Mouse (Mus musculus): ENCODE measurements around the gene Ackr2.

The Ackr2 gene

GRCm38 (mm10) chr9:121898245-121898644 lies at the start of gene Ackr2:
Gene Ackr2 (plus strand): TSS chr9:121898355.
- DNase-seq: peak; percentile 0

DNA sequence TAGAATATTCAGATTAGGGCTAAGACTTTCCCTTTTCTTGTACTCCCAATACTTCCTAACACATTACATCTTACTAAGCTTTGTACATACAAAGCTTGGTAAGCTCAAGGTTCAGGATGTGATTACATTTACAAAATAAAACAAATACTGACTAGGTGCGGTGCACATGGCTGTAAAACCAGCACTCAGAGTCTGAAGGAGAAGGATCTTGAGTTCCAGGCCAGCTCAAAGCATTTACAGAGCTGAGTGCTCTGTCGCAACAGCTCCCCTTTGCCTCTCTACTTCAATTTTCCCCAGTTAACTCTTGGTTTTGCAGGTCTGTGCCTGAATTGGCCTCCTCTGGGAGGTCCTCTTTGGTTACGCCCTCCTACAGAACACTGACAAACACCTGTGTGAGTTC lies 43.9 kb upstream of the Ackr2 start:
- DNase-seq: no peak

DNA sequence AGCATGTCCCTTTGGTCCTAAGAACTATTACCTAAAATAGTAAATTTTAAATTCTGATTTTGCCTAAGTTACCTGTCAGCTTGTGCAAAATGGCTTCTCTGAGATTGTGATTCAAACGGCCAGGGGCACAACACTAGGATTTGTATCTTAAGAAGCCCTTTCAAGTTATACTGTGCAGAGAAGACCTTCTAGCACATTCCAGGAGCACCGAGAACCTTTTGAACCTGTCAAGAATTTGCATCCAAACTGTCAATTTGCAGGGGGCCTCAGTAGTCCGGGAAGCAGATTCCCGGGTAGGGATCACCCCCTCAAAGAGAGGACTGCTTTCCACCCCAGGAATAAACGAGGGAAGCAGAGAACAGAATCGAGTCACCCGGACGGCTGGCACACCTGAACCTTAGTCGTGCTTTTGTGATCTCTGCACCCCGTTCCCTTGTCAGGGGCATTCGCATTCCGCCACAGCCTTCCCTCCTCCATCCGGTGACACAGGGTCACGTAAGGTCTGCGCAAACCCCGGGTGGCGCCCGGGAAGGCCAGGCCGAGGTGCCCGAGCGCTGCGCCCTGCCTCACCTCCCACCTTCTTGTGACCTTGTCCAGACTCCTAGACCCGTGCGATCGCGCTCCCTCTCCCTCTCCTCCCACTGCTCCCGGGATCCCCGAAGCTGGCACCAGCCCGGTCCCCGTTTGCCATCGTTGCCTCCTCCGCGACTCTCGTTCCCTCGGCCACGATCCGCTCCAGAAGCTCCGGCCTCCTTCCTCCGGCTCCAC lies 41.3 kb upstream of the Ackr2 start:
- DNase-seq: no peak

- DNase-seq: peak; percentile 98
These were observed 40.5 kb upstream of the Ackr2 start for GRCm38 (mm10) chr9:121857474-121858152.

DNA sequence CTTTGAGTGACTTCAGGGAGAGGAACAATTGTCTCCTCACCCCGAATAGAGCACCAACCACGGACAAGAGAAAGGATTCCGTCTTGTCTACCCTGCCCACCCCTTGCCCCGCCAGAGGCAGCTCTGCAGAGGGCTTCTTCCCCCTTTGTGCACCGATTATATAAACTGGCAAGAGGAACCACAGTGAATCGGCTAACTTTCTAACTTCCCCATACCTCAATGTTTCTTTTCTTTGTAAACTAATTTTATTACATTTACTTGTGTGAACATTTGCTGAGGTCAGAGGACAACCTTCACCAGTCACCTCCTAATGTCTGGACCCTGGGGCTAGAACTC lies 40.0 kb upstream of the Ackr2 start, which contains the start of gene Higd1a:
Gene Higd1a, minus strand, starts transcription at position 210 of the 336 bp plus-strand sequence.
- DNase-seq: no peak

DNA sequence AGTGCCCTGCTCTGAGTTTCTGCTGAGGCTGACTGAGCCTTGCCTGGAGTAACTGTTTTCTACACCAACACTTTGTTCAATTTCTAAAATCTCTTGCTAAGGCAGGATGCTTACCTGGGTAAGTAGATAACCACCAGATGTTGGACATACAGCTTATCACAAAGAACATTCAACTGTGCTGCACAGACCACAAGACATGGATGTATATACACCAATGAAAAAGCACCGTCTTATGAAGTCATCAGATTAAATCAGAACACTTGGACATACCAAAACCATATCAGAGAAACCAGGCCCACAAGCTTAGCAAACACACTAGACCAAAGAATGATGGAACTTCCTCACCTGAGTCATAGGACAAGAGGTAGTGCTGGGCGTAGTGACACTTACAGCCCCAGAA lies 38.8 kb upstream of the Ackr2 start:
- DNase-seq: no peak

DNA sequence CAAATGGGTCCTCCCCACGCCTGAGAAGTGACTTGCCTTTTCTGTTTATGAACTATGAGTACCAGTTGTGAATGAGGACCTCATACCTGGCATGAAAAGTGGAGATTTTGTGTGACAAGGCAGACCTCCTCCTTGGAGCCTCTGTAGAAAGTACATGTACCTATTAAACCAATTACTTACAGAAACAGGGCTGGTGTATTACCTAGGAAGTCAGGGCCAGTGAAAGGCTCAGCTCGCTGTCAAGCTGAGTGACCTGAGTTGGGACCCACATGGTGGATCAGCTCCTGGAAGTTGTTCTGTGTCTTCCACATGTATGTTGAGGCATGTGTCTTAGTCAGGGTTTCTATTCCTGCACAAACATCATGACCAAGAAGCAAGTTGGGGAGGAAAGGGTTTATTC lies 37.2 kb upstream of the Ackr2 start:
- DNase-seq: no peak

GRCm38 (mm10) chr9:121864837-121865236 lies 33.3 kb upstream of the Ackr2 start:
- no peak for DNase-seq

DNA sequence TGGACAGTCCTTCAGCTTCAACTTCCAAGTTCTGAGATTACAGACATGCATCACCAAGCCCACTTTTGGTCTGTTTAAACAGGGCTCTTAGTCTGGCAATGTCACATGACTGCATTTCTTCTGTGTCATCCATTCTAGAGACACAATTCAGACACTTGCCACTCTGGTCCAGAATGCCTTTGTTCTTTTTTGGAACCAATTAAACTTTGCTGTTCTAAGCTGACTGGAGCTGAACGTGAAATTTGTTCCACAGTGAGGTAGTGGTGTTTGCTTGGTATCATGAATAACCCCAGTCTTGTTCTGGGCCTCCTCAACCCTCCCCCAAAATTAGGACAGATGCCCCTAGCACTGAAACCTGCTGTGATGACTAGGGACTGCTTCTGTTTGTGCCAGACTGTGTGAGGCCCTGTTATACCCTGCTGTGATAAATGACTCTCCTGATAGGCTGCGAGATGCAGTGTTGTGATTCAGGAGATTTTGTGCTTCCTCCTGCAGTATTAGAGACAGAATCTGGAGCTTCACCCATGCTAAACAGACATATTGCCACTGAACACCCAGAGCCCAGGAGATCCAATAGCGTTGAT lies 32.6 kb upstream of the Ackr2 start:
- DNase-seq: no peak

- no peak for DNase-seq
These were observed 30.5 kb upstream of the Ackr2 start for GRCm38 (mm10) chr9:121867632-121868031.

DNA sequence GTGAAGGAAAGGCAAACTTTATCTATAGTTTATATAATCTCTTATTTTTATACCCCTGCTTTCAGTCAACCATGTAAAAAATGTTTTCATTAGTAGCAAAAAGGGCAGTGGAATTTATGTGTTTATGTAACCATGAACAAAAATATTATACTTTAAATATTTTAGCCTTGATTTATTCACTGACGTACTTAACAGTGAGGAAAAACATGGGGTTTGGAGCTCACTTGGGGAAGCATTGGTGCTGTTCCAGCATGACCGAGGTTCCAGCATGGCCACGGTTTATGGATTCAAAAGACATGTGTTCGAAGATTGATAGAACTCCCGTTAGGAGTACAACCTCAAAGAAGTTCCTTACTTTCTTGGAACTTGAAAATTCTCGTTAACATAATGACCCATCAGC lies 29.9 kb upstream of the Ackr2 start:
- DNase-seq: no peak

- no peak for DNase-seq
These were observed 28.7 kb upstream of the Ackr2 start for GRCm38 (mm10) chr9:121869432-121869831.

DNA sequence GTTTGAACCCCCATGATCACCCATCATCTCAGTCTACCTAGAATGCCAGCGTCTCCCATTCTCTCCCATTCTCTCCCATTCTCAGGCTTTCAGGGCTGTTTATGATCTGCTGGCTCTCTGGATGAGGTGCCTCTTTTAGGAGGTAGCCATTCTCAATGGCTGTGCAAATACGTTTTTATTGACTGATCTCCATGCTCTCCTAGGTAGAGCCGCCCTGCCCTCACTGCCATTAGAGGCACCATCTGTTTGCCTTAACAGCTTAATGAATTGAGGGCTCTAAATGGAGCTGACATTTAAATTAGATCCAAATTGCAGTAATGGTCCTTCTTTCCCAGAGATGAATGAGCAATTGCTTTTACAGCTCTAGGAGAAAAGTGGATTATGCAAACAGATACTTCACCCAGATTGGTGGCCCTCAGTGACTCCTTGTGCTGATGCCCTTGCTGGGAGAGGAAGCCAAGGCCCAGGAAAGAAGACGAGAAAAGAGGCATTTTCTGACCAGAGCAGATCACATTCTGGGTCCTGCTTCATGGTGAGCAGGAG lies 28.1 kb upstream of the Ackr2 start:
- DNase-seq: no peak

- DNase-seq: no peak
These were observed 26.0 kb upstream of the Ackr2 start for GRCm38 (mm10) chr9:121872062-121872683.

- DNase-seq: no peak
These were observed 24.6 kb upstream of the Ackr2 start for GRCm38 (mm10) chr9:121873578-121873977.

- peak; percentile 29 for DNase-seq
These were observed 21.0 kb upstream of the Ackr2 start for GRCm38 (mm10) chr9:121877052-121877740.

DNA sequence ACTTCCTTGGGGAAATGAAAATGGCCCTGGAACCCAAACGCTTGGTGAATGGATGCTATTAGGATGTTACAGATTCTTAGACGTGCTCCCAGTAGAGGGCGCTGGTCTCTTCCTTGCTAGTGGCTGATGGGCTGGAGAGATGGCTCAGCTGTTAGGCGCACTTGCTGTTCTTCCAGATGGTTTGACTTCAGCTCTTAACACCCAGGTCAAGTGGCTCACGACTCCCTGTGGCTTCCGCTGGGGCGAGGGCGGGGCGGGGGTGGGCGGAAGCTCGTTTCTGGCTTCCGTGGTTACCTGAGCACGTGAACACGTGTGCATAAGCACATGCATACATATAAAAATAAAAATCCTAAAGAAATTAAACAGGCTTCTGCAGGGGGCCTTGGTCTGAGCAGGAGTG lies 17.3 kb upstream of the Ackr2 start:
- DNase-seq: peak; percentile 68

DNA sequence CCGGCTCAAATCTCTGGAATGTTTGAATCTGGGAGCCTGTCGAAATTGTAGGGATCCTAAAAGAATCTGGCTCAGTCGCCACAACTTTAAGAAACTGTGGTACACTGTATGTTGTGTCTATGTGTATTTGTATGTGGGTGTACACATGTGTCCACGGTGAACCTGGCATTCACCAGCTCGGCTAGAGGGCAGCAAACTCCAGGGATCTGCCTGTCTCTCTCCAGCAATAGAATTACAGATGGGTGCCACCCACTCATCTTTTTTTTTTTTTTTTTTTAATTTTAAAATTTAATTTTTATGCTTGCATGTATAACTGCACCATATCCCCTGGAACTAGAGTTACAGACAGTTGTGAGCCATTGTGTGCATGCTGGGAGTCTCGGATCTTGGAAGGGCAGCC lies 16.9 kb upstream of the Ackr2 start:
- no peak for DNase-seq

- DNase-seq: no peak
These were observed 16.1 kb upstream of the Ackr2 start for GRCm38 (mm10) chr9:121882015-121882457.

DNA sequence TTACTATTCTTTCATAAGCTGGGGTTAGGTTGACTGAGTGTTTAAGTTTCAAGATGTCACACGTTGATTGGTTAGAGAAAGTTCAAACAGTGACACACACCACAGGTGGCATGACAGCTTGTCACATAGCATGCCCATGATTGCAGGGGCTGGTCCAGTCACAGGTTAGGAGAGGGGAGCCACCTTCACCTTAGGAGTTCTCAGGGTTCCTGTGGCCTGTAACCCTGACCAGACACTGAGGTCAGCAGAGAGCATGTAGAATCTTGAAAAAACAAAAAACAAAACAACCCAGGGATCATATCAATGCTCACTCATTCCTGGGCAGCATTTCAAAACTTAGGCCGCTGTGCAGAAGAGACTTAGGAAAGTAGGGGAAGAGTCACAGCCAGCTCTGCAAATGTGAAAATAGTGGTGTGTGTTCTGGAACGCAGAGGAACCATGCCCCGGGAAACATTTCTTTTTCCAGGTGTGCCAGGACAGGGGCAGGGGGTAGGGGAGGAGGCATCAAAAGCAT lies 8.2 kb upstream of the Ackr2 start:
- peak; percentile 1 for DNase-seq

DNA sequence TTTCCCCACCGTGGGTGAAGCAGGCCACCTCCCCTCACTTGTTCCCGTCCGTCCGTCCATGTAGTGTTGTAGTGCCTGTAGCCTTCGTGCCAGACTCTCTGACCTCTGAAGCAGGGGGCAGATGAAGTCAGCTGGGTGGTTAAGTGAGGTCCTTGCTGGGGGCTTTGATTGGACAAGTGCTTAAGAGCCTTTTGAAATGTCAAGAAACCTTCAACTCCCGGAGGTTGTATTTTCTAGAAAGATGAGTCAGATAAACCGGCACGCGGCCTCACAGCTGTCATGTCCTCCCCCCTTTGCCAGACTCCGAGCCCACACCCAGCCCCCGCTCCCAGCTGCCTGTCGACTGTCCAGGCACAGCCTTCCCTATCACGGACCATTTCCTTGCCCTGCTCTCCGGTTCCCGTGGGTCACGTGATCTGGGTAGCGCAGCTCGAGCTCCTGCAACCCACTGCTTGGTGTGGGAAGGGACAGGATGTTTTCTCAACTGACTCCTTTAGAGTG lies 7.7 kb upstream of the Ackr2 start:
- DNase-seq: no peak

DNA sequence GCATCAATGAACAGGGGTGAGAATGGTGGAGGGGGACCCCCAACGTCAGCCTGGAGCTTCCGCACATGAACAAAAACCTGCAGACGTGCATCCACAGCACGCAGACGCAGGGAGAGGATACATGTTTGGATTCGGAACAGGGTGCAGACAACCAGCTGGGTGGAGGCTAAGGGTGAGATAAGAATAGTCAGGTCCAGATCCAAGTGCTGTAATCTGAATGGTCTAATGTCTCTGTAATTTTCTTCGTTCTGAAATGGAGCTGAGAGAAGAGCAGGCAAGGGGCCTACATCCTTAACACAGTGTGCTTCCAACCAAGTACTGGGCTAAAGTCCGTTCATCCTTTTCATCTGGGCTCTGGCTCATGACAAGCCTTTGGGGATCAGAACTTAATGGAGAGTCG lies 6.9 kb upstream of the Ackr2 start:
- DNase-seq: no peak

All from right cerebral cortex, postnatal 4 days (tissue).